Mouse (Mus musculus) midbrain, embryonic 15.5 days (tissue): ENCODE measurements around the gene Prr5. TPM values are rescaled to one million over a fixed set of nuclear protein-coding genes. Genes with fewer than 3 reads are reported as not detected.

Experiments used
- ATAC-seq: fragments of 200-750 bp; cut with Nextera tagmentation; replicated peaks from 2 replicates; pipeline ENCODE4 v1.8.0; 2017; ENCODE audit warnings: moderate TSS enrichment
- H3K27ac ChIP-seq: fragments of 300-500 bp; sonication (generic); 2 replicates; pipeline ENCODE4 v1.5.1; 2015; ENCODE audit warnings: mild to moderate bottlenecking, inconsistent platforms
- H3K27me3 ChIP-seq: fragments of 300-500 bp; sonication (generic); replicated peaks from 2 replicates; pipeline ENCODE4 v1.6.1; 2015; ENCODE audit warnings: inconsistent platforms
- H3K36me3 ChIP-seq: fragments of 300-500 bp; sonication (generic); replicated peaks from 2 replicates; pipeline ENCODE4 v1.6.1; 2015; ENCODE audit warnings: inconsistent platforms
- H3K4me1 ChIP-seq: fragments of 300-500 bp; sonication (generic); 2 replicates; pipeline ENCODE4 v1.6.1; 2015; ENCODE audit warnings: inconsistent platforms
- H3K4me2 ChIP-seq: fragments of 300-500 bp; sonication (generic); 2 replicates; pipeline ENCODE4 v1.6.1; 2015; ENCODE audit warnings: inconsistent platforms, mild to moderate bottlenecking, moderate library complexity
- H3K4me3 ChIP-seq: fragments of 300-500 bp; sonication (generic); 2 replicates; pipeline ENCODE4 v1.5.1; 2015; ENCODE audit warnings: mild to moderate bottlenecking, inconsistent platforms
- H3K9ac ChIP-seq: fragments of 300-500 bp; sonication (generic); 2 replicates; pipeline ENCODE4 v1.6.1; 2015; ENCODE audit warnings: mild to moderate bottlenecking, inconsistent platforms
- H3K9me3 ChIP-seq: fragments of 300-500 bp; sonication (generic); 2 replicates; pipeline ENCODE4 v1.6.1; 2016; ENCODE audit warnings: inconsistent platforms
- WGBS: fragments of 180-500 bp; shearing (Covaris S2); methylation state at CpG from one replicate; pipeline ENCODE4 v1.1.7; 2015; ENCODE audit warnings: mixed read lengths; 5-methylcytosine and 5-hydroxymethylcytosine counted together
- polyA plus RNA-seq: library from polyadenylated mRNA; unstranded; fragments of >200 nt; fragmentation: Nextera tagmentation; extraction: Ambion mirVana; gene quantifications from 2 replicates; pipeline ENCODE4 v1.2.1, GENCODE M21; 2015

Prr5 gene
- polyA plus RNA-seq, 1 experiment from 2014 or later, result 27.7 TPM

- no peaks in the 10 kb centered on the region for H3K9me3 ChIP-seq
- H3K27me3 ChIP-seq, result no peaks in the 10 kb centered on the region
- no peak overlapping the region for H3K9ac ChIP-seq
- no peak for ATAC-seq
- WGBS, result 72% methylated on average over 6 of the region's 6 CpGs
- no peaks in the 10 kb centered on the region for H3K36me3 ChIP-seq
- H3K4me2 ChIP-seq, result no peak overlapping the region
- no peak overlapping the region for H3K27ac ChIP-seq
- no peak overlapping the region for H3K4me3 ChIP-seq
- no peaks in the 10 kb centered on the region for H3K4me1 ChIP-seq
These were observed 60.3 kb downstream of the Prr5 start for GRCm38 (mm10) chr15:84729685-84730084.

- no peak for ATAC-seq
- H3K4me1 ChIP-seq, result no peaks in the 10 kb centered on the region
- no peaks in the 10 kb centered on the region for H3K27me3 ChIP-seq
- H3K9ac ChIP-seq, result no peak overlapping the region
- 55% methylated on average over 1 of the region's 1 CpGs for WGBS
- H3K36me3 ChIP-seq, result no peaks in the 10 kb centered on the region
- H3K4me2 ChIP-seq, result no peak overlapping the region
- no peak overlapping the region for H3K4me3 ChIP-seq
- H3K9me3 ChIP-seq, result no peaks in the 10 kb centered on the region
- no peak overlapping the region for H3K27ac ChIP-seq
These were observed 61.5 kb downstream of the Prr5 start for GRCm38 (mm10) chr15:84730893-84731292.

- WGBS, result 69% methylated on average over 18 of the region's 18 CpGs
- H3K4me3 ChIP-seq, result no peak overlapping the region
- H3K4me2 ChIP-seq, result no peak overlapping the region
- H3K27ac ChIP-seq, result no peak overlapping the region
- H3K4me1 ChIP-seq, result peaks cover 7% of the 10 kb centered on the region; the same call in 1 of the 2 replicates
- H3K27me3 ChIP-seq, result no peaks in the 10 kb centered on the region
- H3K9me3 ChIP-seq, result no peaks in the 10 kb centered on the region
- no peak for ATAC-seq
- no peaks in the 10 kb centered on the region for H3K36me3 ChIP-seq
- H3K9ac ChIP-seq, result no peak overlapping the region
These were observed 62.4 kb downstream of the Prr5 start for GRCm38 (mm10) chr15:84731676-84732424.

GRCm38 (mm10) chr15:84732425-84732749, 63.0 kb downstream of the Prr5 start:
- H3K9me3 ChIP-seq, result no peaks in the 10 kb centered on the region
- no peak overlapping the region for H3K4me2 ChIP-seq
- no peak overlapping the region for H3K4me3 ChIP-seq
- WGBS, result 70% methylated on average over 4 of the region's 4 CpGs
- H3K27me3 ChIP-seq, result no peaks in the 10 kb centered on the region
- H3K9ac ChIP-seq, result no peak overlapping the region
- H3K36me3 ChIP-seq, result no peaks in the 10 kb centered on the region
- H3K27ac ChIP-seq, result no peak overlapping the region
- H3K4me1 ChIP-seq, result peaks cover 11% of the 10 kb centered on the region
- ATAC-seq, result no peak

- Histone ChIP-seq H3K4me3 (no peak overlapping the region), H3K27ac (peak overlapping the region; percentile 68), H3K9me3 (no peaks in the 10 kb centered on the region), H3K9ac (0 out of 2 replicates have a peak overlapping the region, but pooled peaks have one; percentile 12), H3K27me3 (no peaks in the 10 kb centered on the region), H3K4me1 (peaks cover 11% of the 10 kb centered on the region), H3K36me3 (no peaks in the 10 kb centered on the region), H3K4me2 (peak overlapping the region; percentile 12; the same call in 1 of the 2 replicates)
- peak; percentile 78 for ATAC-seq
- WGBS, result 41% methylated on average over 11 of the region's 11 CpGs
These were observed 67.0 kb downstream of the Prr5 start for GRCm38 (mm10) chr15:84736346-84736993.

- ATAC-seq, result 0 out of 2 replicates have a peak, but pooled peaks have one; percentile 20
- Histone ChIP-seq H3K9me3 (no peaks in the 10 kb centered on the region), H3K4me2 (peak overlapping the region; percentile 12; the same call in 1 of the 2 replicates), H3K27me3 (no peaks in the 10 kb centered on the region), H3K4me1 (peaks cover 11% of the 10 kb centered on the region), H3K9ac (no peak overlapping the region), H3K4me3 (no peak overlapping the region), H3K36me3 (no peaks in the 10 kb centered on the region), H3K27ac (0 out of 2 replicates have a peak overlapping the region, but pooled peaks have one; percentile 68)
- 42% methylated on average over 2 of the region's 4 CpGs for WGBS
These were observed 67.5 kb downstream of the Prr5 start for GRCm38 (mm10) chr15:84736994-84737346.

GRCm38 (mm10) chr15:84738246-84738645, 68.8 kb downstream of the Prr5 start:
- ATAC-seq, result no peak
- no peaks in the 10 kb centered on the region for H3K27me3 ChIP-seq
- H3K4me1 ChIP-seq, result peaks cover 11% of the 10 kb centered on the region
- H3K27ac ChIP-seq, result no peak overlapping the region
- H3K4me3 ChIP-seq, result no peak overlapping the region
- whole genome bisulfite sequencing, result 82% methylated on average over 7 of the region's 7 CpGs
- no peak overlapping the region for H3K4me2 ChIP-seq
- no peak overlapping the region for H3K9ac ChIP-seq
- H3K9me3 ChIP-seq, result no peaks in the 10 kb centered on the region
- H3K36me3 ChIP-seq, result no peaks in the 10 kb centered on the region

GRCm38 (mm10) chr15:84741573-84741972, 72.2 kb downstream of the Prr5 start:
- no peaks in the 10 kb centered on the region for H3K9me3 ChIP-seq

GRCm38 (mm10) chr15:84743347-84743746, 73.9 kb downstream of the Prr5 start:
- no peaks in the 10 kb centered on the region for H3K9me3 ChIP-seq
- no peaks in the 10 kb centered on the region for H3K36me3 ChIP-seq
- H3K27me3 ChIP-seq, result no peaks in the 10 kb centered on the region
- H3K9ac ChIP-seq, result no peak overlapping the region
- 23% methylated on average over 3 of the region's 3 CpGs for WGBS
- no peak overlapping the region for H3K4me2 ChIP-seq
- H3K4me3 ChIP-seq, result no peak overlapping the region
- H3K27ac ChIP-seq, result no peak overlapping the region
- H3K4me1 ChIP-seq, result no peaks in the 10 kb centered on the region
- no peak for ATAC-seq

More at GRCm38 (mm10) chr15:84741573-84741972, 72.2 kb downstream of the Prr5 start:
- 88% methylated on average over 3 of the region's 3 CpGs for WGBS
- Histone ChIP-seq H3K4me3 (no peak overlapping the region), H3K4me1 (peaks cover 5% of the 10 kb centered on the region), H3K36me3 (no peaks in the 10 kb centered on the region), H3K9ac (no peak overlapping the region), H3K27ac (no peak overlapping the region), H3K27me3 (no peaks in the 10 kb centered on the region), H3K4me2 (no peak overlapping the region)
- no peak for ATAC-seq

- 21% methylated on average over 2 of the region's 2 CpGs for WGBS
- Histone ChIP-seq H3K9ac (no peak overlapping the region), H3K4me3 (no peak overlapping the region), H3K27me3 (no peaks in the 10 kb centered on the region), H3K36me3 (no peaks in the 10 kb centered on the region), H3K4me2 (no peak overlapping the region), H3K27ac (no peak overlapping the region), H3K9me3 (no peaks in the 10 kb centered on the region), H3K4me1 (no peaks in the 10 kb centered on the region)
- no peak for ATAC-seq
These were observed 74.9 kb downstream of the Prr5 start for GRCm38 (mm10) chr15:84744308-84744707.

- H3K9me3 ChIP-seq, result no peaks in the 10 kb centered on the region
- no peak for ATAC-seq
- H3K4me1 ChIP-seq, result no peaks in the 10 kb centered on the region
- H3K4me3 ChIP-seq, result no peak overlapping the region
- no peaks in the 10 kb centered on the region for H3K27me3 ChIP-seq
- H3K4me2 ChIP-seq, result no peak overlapping the region
- H3K27ac ChIP-seq, result no peak overlapping the region
- no peaks in the 10 kb centered on the region for H3K36me3 ChIP-seq
- WGBS, result 93% methylated on average over 4 of the region's 4 CpGs
- no peak overlapping the region for H3K9ac ChIP-seq
These were observed 76.4 kb downstream of the Prr5 start for GRCm38 (mm10) chr15:84745831-84746230.
